Mouse (Mus musculus) layer of hippocampus, adult 2 months (tissue): ENCODE measurements around the gene BC052040. TPM values are rescaled to one million over a fixed set of nuclear protein-coding genes. Genes with fewer than 3 reads are reported as not detected.

Experiments used
- DNase-seq, 2 experiments: peaks; one replicate each; pipeline ENCODE4 v3.0.0; 2022; ENCODE audit warnings: low spot score in 2 of 2
- H3K27ac ChIP-seq: fragments of 200-600 bp; 2 replicates; pipeline ENCODE4 v1.8.1; 2022
- H3K4me3 ChIP-seq: fragments of 200-600 bp; 2 replicates; pipeline ENCODE4 v1.8.1; 2022; ENCODE audit warnings: mild to moderate bottlenecking
- CTCF ChIP-seq: fragments of 200-600 bp; conservative IDR thresholded peaks from 2 replicates; pipeline ENCODE4 v1.8.1; 2022; ENCODE audit warnings: antibody characterized with exemption, mild to moderate bottlenecking, moderate library complexity
- long read RNA-seq, 2 experiments: library from polyadenylated mRNA; stranded (forward); transcript quantifications; one replicate each; pipeline ENCODE4 v2.0.0; 2021; ENCODE audit warnings: borderline mapping rate in 2 of 2
- total RNA-seq, 2 experiments: library from RNA; stranded (reverse); gene quantifications; 2 replicates each; pipeline ENCODE4 v1.2.3; 2021

Gene BC052040
- total RNA-seq = 1 to 10 TPM; 6.5 to 7.6 TPM
- long read RNA-seq, experiment 1, transcript BC052040-201 (11 exons, 2,735 nt) = major isoform, 7 of 8 reads
- long read RNA-seq, experiment 1, partial matches to known transcripts = 0 of 8 reads
- long read RNA-seq, experiment 1, other reads (novel, unspliced or antisense) = 1 of 8 reads
- long read RNA-seq, experiment 2, partial matches to known transcripts = 0 of 4 reads
- long read RNA-seq, experiment 2, other reads (novel, unspliced or antisense) = 0 of 4 reads

DNA sequence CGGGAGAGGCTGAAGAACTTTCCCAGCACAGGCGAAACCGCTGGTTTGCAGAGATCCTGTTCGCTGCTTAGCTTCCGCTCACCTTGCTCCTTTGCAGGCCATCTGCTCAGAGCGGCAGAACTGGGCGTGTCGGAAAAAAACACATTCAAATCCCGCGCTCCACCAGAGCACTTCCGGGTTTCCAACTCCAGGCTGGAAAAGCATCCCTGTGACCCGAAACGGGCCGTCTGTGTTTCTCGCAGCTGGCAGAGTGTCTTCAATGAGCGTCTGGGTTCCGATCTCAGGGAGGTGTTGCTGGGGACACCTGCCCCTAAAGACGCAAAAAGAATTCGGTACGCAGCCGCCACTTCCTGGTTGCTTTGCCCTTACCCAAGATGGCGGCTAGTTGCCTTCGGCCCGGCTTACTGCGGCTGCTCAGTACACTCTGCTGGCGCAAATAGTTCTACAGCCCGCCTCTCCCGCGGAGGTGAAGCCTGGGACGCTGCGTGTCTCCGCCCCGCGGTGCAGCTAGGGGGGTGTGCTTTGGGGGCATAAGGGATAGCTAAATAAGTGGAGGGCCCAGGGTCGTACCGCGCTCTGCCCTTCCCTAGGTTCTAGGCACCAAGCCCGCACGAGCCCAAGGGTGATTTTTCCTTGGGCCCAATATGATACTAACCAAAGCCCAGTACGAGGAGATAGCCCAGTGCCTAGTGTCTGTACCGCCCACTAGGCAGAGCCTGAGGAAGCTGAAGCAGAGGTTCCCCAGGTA, at the start of gene BC052040:
Gene BC052040 (plus strand): TSS at position 476 of the 748 bp plus-strand sequence.
- peak; percentile 86 to 87 for DNase-seq
- peak within 1 kb of the TSS; percentile 94 for H3K27ac ChIP-seq
- H3K4me3 ChIP-seq = peak within 1 kb of the TSS; percentile 75
- peak; percentile 58 for TF ChIP-seq CTCF

- H3K4me3 ChIP-seq = no peak overlapping the region
- DNase-seq = no peak
- H3K27ac ChIP-seq = no peak overlapping the region
- no peak for TF ChIP-seq CTCF
Observed at GRCm38 (mm10) chr2:115538009-115538690, 43.4 kb upstream of the BC052040 start.

- no peak for DNase-seq
- Histone ChIP-seq H3K27ac (no peak overlapping the region), H3K4me3 (no peak overlapping the region)
- no peak for TF ChIP-seq CTCF
Observed at GRCm38 (mm10) chr2:115538691-115539283, 42.7 kb upstream of the BC052040 start.

GRCm38 (mm10) chr2:115539731-115540130, 41.8 kb upstream of the BC052040 start:
- TF ChIP-seq CTCF = no peak
- no peak overlapping the region for H3K4me3 ChIP-seq
- no peak for DNase-seq
- H3K27ac ChIP-seq = no peak overlapping the region

DNA sequence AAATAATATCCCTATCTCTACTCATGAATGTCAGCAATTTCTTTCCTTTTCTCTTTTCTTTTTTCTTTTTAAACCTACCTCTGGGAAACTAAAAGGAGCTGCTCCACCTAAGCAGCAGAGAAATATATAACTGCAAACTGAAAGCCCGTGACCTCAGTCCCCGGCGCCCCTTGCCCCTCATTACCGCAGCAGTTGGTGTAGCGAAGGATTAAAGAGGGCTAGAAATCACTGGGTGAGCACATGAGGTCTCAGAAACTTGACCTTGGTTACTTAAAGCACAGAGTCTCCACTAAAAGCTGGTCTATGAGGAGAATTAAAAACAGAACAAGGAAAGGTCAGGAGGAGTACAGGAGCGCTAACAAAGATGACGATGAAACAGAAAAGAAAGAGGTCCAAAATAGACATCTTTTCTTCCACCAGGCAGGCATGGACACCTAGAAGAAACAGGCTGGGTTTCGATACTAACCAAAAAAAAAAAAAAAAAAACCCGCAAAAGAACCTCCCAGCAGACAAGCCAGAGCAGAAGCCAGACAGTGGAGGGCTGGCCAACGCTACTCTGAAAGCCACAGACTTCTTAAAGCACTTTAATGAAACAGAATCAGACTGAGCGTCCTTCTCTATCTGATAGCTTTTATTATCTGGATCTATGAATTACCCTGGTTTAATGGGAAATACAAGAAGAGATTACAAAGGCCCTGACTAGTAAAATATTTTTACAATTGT, 39.0 kb upstream of the BC052040 start:
- no peak for TF ChIP-seq CTCF
- Histone ChIP-seq H3K4me3 (no peak overlapping the region), H3K27ac (no peak overlapping the region)
- no peak for DNase-seq

GRCm38 (mm10) chr2:115543212-115543611, 38.3 kb upstream of the BC052040 start:
- TF ChIP-seq CTCF = no peak
- Histone ChIP-seq H3K4me3 (no peak overlapping the region), H3K27ac (no peak overlapping the region)
- DNase-seq = no peak

DNA sequence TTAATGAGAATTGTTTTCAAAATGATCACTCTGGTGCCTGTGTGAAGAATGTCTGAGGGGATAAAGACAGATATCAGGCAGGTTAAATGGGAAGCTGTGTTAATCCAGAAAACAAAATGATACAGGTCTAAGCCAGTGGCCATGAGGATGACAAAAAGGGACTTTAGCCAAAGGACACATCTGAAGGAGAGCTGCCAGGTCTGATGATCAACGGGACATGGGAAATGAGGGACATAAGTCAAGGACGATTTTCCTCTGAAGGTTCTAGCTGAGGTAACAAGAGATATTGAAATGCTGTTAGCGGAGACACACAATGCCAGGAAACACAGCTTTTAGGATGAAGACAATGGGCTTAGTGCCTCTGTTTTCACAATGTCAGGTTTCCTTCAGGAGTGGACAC, 29.6 kb upstream of the BC052040 start:
- no peak for DNase-seq
- H3K4me3 ChIP-seq = no peak overlapping the region
- no peak overlapping the region for H3K27ac ChIP-seq
- no peak for TF ChIP-seq CTCF

- Histone ChIP-seq H3K4me3 (no peak overlapping the region), H3K27ac (no peak overlapping the region)
- DNase-seq = no peak
- no peak for TF ChIP-seq CTCF
Observed at GRCm38 (mm10) chr2:115562155-115562827, 19.2 kb upstream of the BC052040 start.

DNA sequence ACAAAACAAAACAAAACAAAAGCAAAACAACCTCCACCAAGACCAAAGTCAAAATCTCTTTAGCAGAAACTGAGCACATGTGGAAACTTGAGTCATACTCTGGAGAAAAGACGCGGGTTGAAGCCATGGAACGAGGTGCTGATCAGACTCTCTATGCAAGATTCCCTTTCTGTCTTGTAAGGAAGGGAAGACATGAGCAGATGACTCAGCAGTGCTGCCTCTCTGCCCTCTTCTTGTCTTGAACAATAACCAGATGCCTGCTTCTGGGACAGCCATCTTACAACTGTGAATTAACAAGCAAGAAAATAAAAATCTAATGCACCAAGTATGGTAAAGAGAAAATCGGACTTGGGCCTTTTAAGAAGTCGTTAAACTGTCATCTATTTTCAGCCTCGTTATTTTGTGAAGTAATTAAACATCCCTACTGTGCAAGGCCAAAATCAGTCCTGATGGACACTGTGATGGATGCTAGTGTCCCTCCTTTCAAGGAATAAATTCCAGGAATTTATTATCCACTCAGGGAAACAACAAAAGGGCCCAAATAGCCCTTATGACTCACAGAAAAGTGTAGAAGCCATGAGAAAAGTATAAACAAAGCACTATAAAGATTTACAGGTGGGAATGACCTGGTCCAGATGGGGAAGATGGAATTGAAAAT, 18.0 kb upstream of the BC052040 start:
- no peak for DNase-seq
- Histone ChIP-seq H3K27ac (no peak overlapping the region), H3K4me3 (no peak overlapping the region)
- no peak for TF ChIP-seq CTCF

DNA sequence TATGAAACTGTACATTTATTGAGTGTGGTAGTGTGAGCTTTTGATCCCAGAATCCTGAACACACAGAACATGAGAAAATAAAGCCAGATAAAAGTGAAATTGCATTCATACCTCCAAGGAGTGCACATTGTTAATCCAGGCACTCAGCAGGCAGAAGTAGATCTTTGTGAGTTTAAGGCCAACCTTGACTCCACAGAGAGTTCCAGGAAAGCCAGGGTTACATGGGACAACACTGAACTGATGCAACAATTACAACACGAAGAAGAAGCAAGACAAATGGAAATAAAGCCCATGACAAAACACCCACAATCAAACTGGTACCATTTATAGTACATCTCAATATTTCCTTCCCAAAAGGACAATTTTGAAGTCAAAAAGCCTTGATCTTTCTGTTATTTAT, 9.5 kb upstream of the BC052040 start:
- H3K27ac ChIP-seq = no peak overlapping the region
- no peak for TF ChIP-seq CTCF
- no peak overlapping the region for H3K4me3 ChIP-seq
- DNase-seq = no peak

DNA sequence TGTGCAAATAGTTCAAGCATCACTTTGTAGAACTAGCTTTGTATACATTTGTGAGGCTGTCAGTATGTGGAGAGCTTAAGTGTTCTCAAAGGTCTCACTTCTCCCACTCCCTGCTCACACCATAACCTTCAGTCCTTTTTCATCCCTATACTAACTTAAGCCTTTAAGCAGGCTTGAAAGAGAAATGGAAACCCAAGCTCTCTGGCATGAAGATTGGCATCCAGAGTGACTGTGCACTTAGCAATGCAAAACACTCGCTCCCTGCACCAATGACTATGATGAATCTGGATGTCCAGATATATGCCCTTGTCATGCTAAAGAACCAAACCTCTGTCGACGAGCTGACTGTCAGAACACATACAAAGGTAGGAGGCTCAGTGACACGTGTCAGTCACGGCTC, 6.7 kb upstream of the BC052040 start:
- TF ChIP-seq CTCF = no peak
- DNase-seq = no peak

More for the DNA sequence above, 6.7 kb upstream of the BC052040 start:
- Histone ChIP-seq H3K27ac (no peak overlapping the region), H3K4me3 (no peak overlapping the region)
